Mouse (Mus musculus) lung, postnatal 0 days (tissue): Measurements from ENCODE around the gene Mtor. TPM values are rescaled to one million over a fixed set of nuclear protein-coding genes. Genes with fewer than 3 reads are reported as not detected.

Source experiments
- ATAC-seq: fragments of 200-750 bp; cut with Nextera tagmentation; 2 replicates; pipeline ENCODE4 v1.8.0; 2017; ENCODE audit warnings: moderate library complexity
- DNase-seq: peaks from one replicate; pipeline ENCODE4 v3.0.0-alpha.2; 2016; ENCODE audit warnings: low spot score
- H3K27ac ChIP-seq: fragments of 300-500 bp; sonication (generic); 2 replicates; pipeline ENCODE4 v1.5.1; 2014; ENCODE audit warnings: antibody characterized with exemption, mild to moderate bottlenecking, low read length, mixed read lengths
- H3K27me3 ChIP-seq: fragments of 300-500 bp; sonication (generic); replicated peaks from 2 replicates; pipeline ENCODE4 v1.6.1; 2014; ENCODE audit warnings: low read length, mixed read lengths; ENCODE audit not compliant: insufficient read depth
- H3K36me3 ChIP-seq: fragments of 300-500 bp; sonication (generic); 2 replicates; pipeline ENCODE4 v1.6.1; 2014; ENCODE audit warnings: low read length, mixed read lengths; ENCODE audit not compliant: insufficient read depth
- H3K4me1 ChIP-seq: fragments of 300-500 bp; sonication (generic); 2 replicates; pipeline ENCODE4 v1.6.1; 2014; ENCODE audit warnings: antibody characterized with exemption, low read depth, low read length, mixed read lengths; ENCODE audit not compliant: insufficient read depth
- H3K4me2 ChIP-seq: fragments of 300-500 bp; sonication (generic); replicated peaks from 2 replicates; pipeline ENCODE4 v1.6.1; 2014; ENCODE audit warnings: low read depth, mild to moderate bottlenecking, low read length, moderate library complexity, mixed read lengths
- H3K4me3 ChIP-seq: fragments of 300-500 bp; sonication (generic); 2 replicates; pipeline ENCODE4 v1.5.1; 2014; ENCODE audit warnings: low read depth, low read length
- H3K9ac ChIP-seq: fragments of 300-500 bp; sonication (generic); replicated peaks from 2 replicates; pipeline ENCODE4 v1.6.1; 2014; ENCODE audit warnings: low read depth, mild to moderate bottlenecking
- H3K9me3 ChIP-seq: fragments of 300-500 bp; sonication (generic); 2 replicates; pipeline ENCODE4 v1.6.1; 2016; ENCODE audit warnings: low read length, mixed read lengths
- CTCF ChIP-seq: IDR thresholded peaks from 2 replicates; pipeline ENCODE4 v1.5.1; 2016; ENCODE audit warnings: antibody characterized with exemption, mild to moderate bottlenecking
- EP300 ChIP-seq: IDR thresholded peaks from 2 replicates; pipeline ENCODE4 v1.6.1; 2016; ENCODE audit warnings: antibody characterized with exemption, mild to moderate bottlenecking, control low read depth
- WGBS: fragments of 180-500 bp; shearing (Covaris S2); extraction: QIAGEN DNeasy Blood & Tissue Kit; methylation state at CpG from one replicate; pipeline ENCODE4 v1.1.7; 2014; 5-methylcytosine and 5-hydroxymethylcytosine counted together
- polyA plus RNA-seq: library from polyadenylated mRNA; unstranded; fragments of >200 nt; fragmentation: Nextera tagmentation; extraction: Ambion mirVana; gene quantifications from 2 replicates; pipeline ENCODE4 v1.2.1, GENCODE M21; 2015

The Mtor gene
- polyA plus RNA-seq, 1 experiment from 2014 or later = 15.8 TPM

GRCm38 (mm10) chr4:148562676-148563075, 114.3 kb downstream of the Mtor start:
- Histone ChIP-seq H3K4me2 (no peak overlapping the region), H3K4me1 (no peaks in the 10 kb centered on the region), H3K27me3 (no peaks in the 10 kb centered on the region), H3K36me3 (peaks cover 49% of the 10 kb centered on the region), H3K27ac (no peak overlapping the region), H3K9me3 (no peaks in the 10 kb centered on the region), H3K9ac (no peak overlapping the region), H3K4me3 (no peak overlapping the region)
- ATAC-seq = no peak
- no peak for TF ChIP-seq EP300
- TF ChIP-seq CTCF = no peak
- DNase-seq = no peak
- 93% methylated on average over 17 of the region's 17 CpGs for WGBS

GRCm38 (mm10) chr4:148563595-148563994, 115.2 kb downstream of the Mtor start:
- H3K27ac ChIP-seq = no peak overlapping the region
- no peak overlapping the region for H3K4me2 ChIP-seq
- H3K9ac ChIP-seq = no peak overlapping the region
- DNase-seq = no peak
- H3K9me3 ChIP-seq = no peaks in the 10 kb centered on the region
- H3K27me3 ChIP-seq = no peaks in the 10 kb centered on the region
- H3K4me1 ChIP-seq = no peaks in the 10 kb centered on the region
- no peak for TF ChIP-seq EP300
- TF ChIP-seq CTCF = no peak
- 94% methylated on average over 12 of the region's 12 CpGs for WGBS
- H3K4me3 ChIP-seq = no peak overlapping the region
- ATAC-seq = no peak
- H3K36me3 ChIP-seq = peaks cover 58% of the 10 kb centered on the region

- WGBS = 87% methylated on average over 10 of the region's 10 CpGs
- Histone ChIP-seq H3K27me3 (no peaks in the 10 kb centered on the region), H3K27ac (no peak overlapping the region), H3K9me3 (no peaks in the 10 kb centered on the region), H3K4me2 (no peak overlapping the region), H3K4me3 (no peak overlapping the region), H3K4me1 (no peaks in the 10 kb centered on the region), H3K9ac (no peak overlapping the region), H3K36me3 (peaks cover 71% of the 10 kb centered on the region)
- DNase-seq (no peak), ATAC-seq (no peak)
- TF ChIP-seq EP300 (no peak), CTCF (no peak)
Measured at GRCm38 (mm10) chr4:148570138-148570537, 121.7 kb downstream of the Mtor start.

- TF ChIP-seq CTCF = no peak
- no peak for TF ChIP-seq EP300
- H3K36me3 ChIP-seq = peaks cover 74% of the 10 kb centered on the region
- 95% methylated on average over 9 of the region's 9 CpGs for WGBS
- no peak overlapping the region for H3K27ac ChIP-seq
- H3K4me1 ChIP-seq = no peaks in the 10 kb centered on the region
- no peak overlapping the region for H3K4me2 ChIP-seq
- no peak overlapping the region for H3K4me3 ChIP-seq
- no peak overlapping the region for H3K9ac ChIP-seq
- H3K9me3 ChIP-seq = no peaks in the 10 kb centered on the region
- ATAC-seq = no peak
- no peaks in the 10 kb centered on the region for H3K27me3 ChIP-seq
- DNase-seq = no peak
Measured at GRCm38 (mm10) chr4:148570693-148571295, 122.4 kb downstream of the Mtor start.

GRCm38 (mm10) chr4:148573222-148573621, 124.8 kb downstream of the Mtor start:
- peaks cover 77% of the 10 kb centered on the region for H3K36me3 ChIP-seq
- no peaks in the 10 kb centered on the region for H3K9me3 ChIP-seq
- no peaks in the 10 kb centered on the region for H3K4me1 ChIP-seq
- no peak overlapping the region for H3K27ac ChIP-seq
- H3K4me2 ChIP-seq = no peak overlapping the region
- ATAC-seq (no peak), DNase-seq (no peak)
- H3K9ac ChIP-seq = no peak overlapping the region
- H3K27me3 ChIP-seq = no peaks in the 10 kb centered on the region
- WGBS = 86% methylated on average over 7 of the region's 7 CpGs
- TF ChIP-seq CTCF = no peak
- TF ChIP-seq EP300 = no peak
- H3K4me3 ChIP-seq = no peak overlapping the region

GRCm38 (mm10) chr4:148580765-148581164, 132.4 kb downstream of the Mtor start:
- 88% methylated on average over 9 of the region's 9 CpGs for WGBS
- TF ChIP-seq EP300 (no peak), CTCF (no peak)
- no peak for ATAC-seq

GRCm38 (mm10) chr4:148581422-148581821, 133.0 kb downstream of the Mtor start:
- Histone ChIP-seq H3K4me1 (no peaks in the 10 kb centered on the region), H3K36me3 (peaks cover 32% of the 10 kb centered on the region), H3K27ac (no peak overlapping the region), H3K4me2 (no peak overlapping the region), H3K27me3 (no peaks in the 10 kb centered on the region), H3K9me3 (no peaks in the 10 kb centered on the region), H3K4me3 (no peak overlapping the region), H3K9ac (no peak overlapping the region)
- DNase-seq (no peak), ATAC-seq (no peak)
- 69% methylated on average over 5 of the region's 5 CpGs for WGBS
- no peak for TF ChIP-seq CTCF
- no peak for TF ChIP-seq EP300

More at GRCm38 (mm10) chr4:148580765-148581164, 132.4 kb downstream of the Mtor start:
- H3K27ac ChIP-seq = no peak overlapping the region
- H3K9me3 ChIP-seq = no peaks in the 10 kb centered on the region
- no peak overlapping the region for H3K9ac ChIP-seq
- H3K27me3 ChIP-seq = no peaks in the 10 kb centered on the region
- H3K4me2 ChIP-seq = no peak overlapping the region
- no peaks in the 10 kb centered on the region for H3K4me1 ChIP-seq
- peaks cover 38% of the 10 kb centered on the region for H3K36me3 ChIP-seq
- no peak for DNase-seq
- H3K4me3 ChIP-seq = no peak overlapping the region
